Mouse (Mus musculus) midbrain, embryonic 16.5 days (tissue): ENCODE data around the gene Actn1. TPM values are rescaled to one million over a fixed set of nuclear protein-coding genes. Genes with fewer than 3 reads are reported as not detected.

Experiments used
- ATAC-seq: fragments of 200-750 bp; cut with Nextera tagmentation; 2 replicates; pipeline ENCODE4 v1.8.0; 2017; ENCODE audit warnings: moderate TSS enrichment
- H3K27ac ChIP-seq: fragments of 300-500 bp; sonication (generic); 2 replicates; pipeline ENCODE4 v1.5.1; 2014; ENCODE audit warnings: mild to moderate bottlenecking, low read length, mixed read lengths
- H3K27me3 ChIP-seq: fragments of 300-500 bp; sonication (generic); 2 replicates; pipeline ENCODE4 v1.6.1; 2014; ENCODE audit warnings: low read depth, low read length, mixed read lengths; ENCODE audit not compliant: control insufficient read depth, insufficient read depth
- H3K36me3 ChIP-seq: fragments of 300-500 bp; sonication (generic); 2 replicates; pipeline ENCODE4 v1.6.1; 2014; ENCODE audit warnings: mild to moderate bottlenecking, low read length, moderate library complexity, mixed read lengths; ENCODE audit not compliant: control insufficient read depth, insufficient read depth
- H3K4me1 ChIP-seq: fragments of 300-500 bp; sonication (generic); 2 replicates; pipeline ENCODE4 v1.6.1; 2014; ENCODE audit warnings: mild to moderate bottlenecking, low read length, mixed read lengths; ENCODE audit not compliant: control insufficient read depth, insufficient read depth
- H3K4me2 ChIP-seq: fragments of 300-500 bp; sonication (generic); 2 replicates; pipeline ENCODE4 v1.6.1; 2014; ENCODE audit warnings: mild to moderate bottlenecking, low read length, mixed read lengths
- H3K4me3 ChIP-seq: fragments of 300-500 bp; sonication (generic); 2 replicates; pipeline ENCODE4 v1.5.1; 2014; ENCODE audit warnings: low read depth, mild to moderate bottlenecking, low read length, moderate library complexity, mixed read lengths
- H3K9ac ChIP-seq: fragments of 300-500 bp; sonication (generic); 2 replicates; pipeline ENCODE4 v1.6.1; 2014; ENCODE audit warnings: low read depth, low read length, mixed read lengths
- H3K9me3 ChIP-seq: fragments of 300-500 bp; sonication (generic); replicated peaks from 2 replicates; pipeline ENCODE4 v1.6.1; 2014; ENCODE audit warnings: mild to moderate bottlenecking, low read length, mixed read lengths; ENCODE audit not compliant: control insufficient read depth, poor library complexity, severe bottlenecking
- WGBS: fragments of 180-500 bp; shearing (Covaris S2); extraction: QIAGEN DNeasy Blood & Tissue Kit; methylation state at CpG from one replicate; pipeline ENCODE4 v1.1.7; 2014; 5-methylcytosine and 5-hydroxymethylcytosine counted together
- polyA plus RNA-seq: library from polyadenylated mRNA; unstranded; fragments of >200 nt; fragmentation: Nextera tagmentation; extraction: Ambion mirVana; gene quantifications from 2 replicates; pipeline ENCODE4 v1.2.1, GENCODE M21; 2015

Actn1 gene
- polyA plus RNA-seq, 1 experiment from 2014 or later = 6.6 TPM

DNA sequence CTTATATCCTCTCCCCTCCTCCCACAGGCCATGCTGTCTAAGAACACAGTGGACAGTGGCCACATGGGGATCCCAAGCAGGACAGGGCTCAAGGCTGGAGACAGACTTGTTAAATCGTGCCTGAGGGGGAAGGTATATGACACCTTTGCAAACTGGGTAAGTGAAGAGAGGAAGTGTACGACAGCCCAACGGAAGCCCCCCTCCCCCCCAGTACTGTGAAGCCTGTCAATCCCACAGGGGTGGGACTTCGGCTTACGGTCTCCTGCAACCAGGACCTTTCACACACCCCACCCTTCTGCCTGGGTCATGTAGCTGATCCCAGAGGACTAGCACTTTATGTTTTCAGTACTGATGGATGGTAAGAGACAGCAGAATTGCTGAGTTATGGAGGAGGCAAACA is 68.4 kb downstream of the Actn1 start:
- no peaks in the 10 kb centered on the region for H3K4me1 ChIP-seq
- 88% methylated on average over 5 of the region's 5 CpGs for WGBS

DNA sequence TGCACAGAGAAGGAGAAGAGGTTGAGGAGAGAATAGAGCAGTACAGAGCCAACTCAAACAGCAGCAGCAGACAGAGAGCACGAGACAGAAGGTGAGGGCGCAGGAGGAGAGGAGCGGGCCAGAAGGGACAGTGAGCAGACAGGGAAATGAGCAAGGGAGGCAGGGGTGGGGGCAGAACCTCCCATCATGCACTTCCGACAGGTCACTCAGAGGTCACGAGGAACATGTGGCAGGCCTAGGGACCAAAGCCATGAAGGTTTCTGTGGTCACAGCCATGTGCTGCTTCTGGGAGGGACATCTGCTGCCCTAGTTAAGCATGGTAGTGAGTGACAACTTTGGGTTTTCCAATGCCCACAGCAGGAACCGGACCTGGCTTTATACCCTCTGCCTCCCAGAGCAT is 68.8 kb downstream of the Actn1 start:
- Histone ChIP-seq H3K9ac (no peak overlapping the region), H3K27ac (no peak overlapping the region), H3K36me3 (peaks cover 4% of the 10 kb centered on the region; the same call in 1 of the 2 replicates), H3K4me3 (no peak overlapping the region), H3K9me3 (no peaks in the 10 kb centered on the region), H3K27me3 (no peaks in the 10 kb centered on the region), H3K4me1 (no peaks in the 10 kb centered on the region), H3K4me2 (no peak overlapping the region)
- 84% methylated on average over 6 of the region's 6 CpGs for WGBS
- no peak for ATAC-seq

More for the DNA sequence above, 68.4 kb downstream of the Actn1 start:
- no peak for ATAC-seq
- no peak overlapping the region for H3K4me2 ChIP-seq
- H3K27me3 ChIP-seq = no peaks in the 10 kb centered on the region
- peaks cover 4% of the 10 kb centered on the region; the same call in 1 of the 2 replicates for H3K36me3 ChIP-seq
- no peak overlapping the region for H3K9ac ChIP-seq
- H3K9me3 ChIP-seq = no peaks in the 10 kb centered on the region
- no peak overlapping the region for H3K27ac ChIP-seq
- H3K4me3 ChIP-seq = no peak overlapping the region

DNA sequence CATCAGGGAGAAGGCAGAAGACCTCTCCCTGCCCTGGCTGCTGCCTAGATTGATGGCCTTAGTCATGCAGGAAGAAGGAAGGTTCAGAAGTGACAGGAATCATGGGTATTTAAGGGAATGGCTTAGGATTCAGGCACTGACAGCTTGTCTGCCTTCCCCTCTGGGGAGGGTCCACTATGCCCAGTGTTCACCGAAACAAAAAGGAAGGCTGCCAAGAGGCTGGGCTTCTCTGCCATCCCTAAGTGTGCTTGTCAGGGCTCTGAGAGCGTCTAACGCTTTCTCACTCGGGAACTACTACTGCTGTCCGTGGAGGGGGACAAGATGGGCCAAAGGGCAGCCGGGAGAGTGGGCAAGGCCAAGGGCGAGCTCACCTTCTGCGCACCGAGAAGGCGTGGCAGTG is 69.3 kb downstream of the Actn1 start:
- H3K36me3 ChIP-seq = peaks cover 4% of the 10 kb centered on the region; the same call in 1 of the 2 replicates
- no peaks in the 10 kb centered on the region for H3K27me3 ChIP-seq
- no peak for ATAC-seq
- H3K4me2 ChIP-seq = no peak overlapping the region
- no peak overlapping the region for H3K4me3 ChIP-seq
- no peaks in the 10 kb centered on the region for H3K9me3 ChIP-seq
- no peaks in the 10 kb centered on the region for H3K4me1 ChIP-seq
- WGBS = 91% methylated on average over 10 of the region's 10 CpGs
- H3K27ac ChIP-seq = no peak overlapping the region
- H3K9ac ChIP-seq = no peak overlapping the region

DNA sequence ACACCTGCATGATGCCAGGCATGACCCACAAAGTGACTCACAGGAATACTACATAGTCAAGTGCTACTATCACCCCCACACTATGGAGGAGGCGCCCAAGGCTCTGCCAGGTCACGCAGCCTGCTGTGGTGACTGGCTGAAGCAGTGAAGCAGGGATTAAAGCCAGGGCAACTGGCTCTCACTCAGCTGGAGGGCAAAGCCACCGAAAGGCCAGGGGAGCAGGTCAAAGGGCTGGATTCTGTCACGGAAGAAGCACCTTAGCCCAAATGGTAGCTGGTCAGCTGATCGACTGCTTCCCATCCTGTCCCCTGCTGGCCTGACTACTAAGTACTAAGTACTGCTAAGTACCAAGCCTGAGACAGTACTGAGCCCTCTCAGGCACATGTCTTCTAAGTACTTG is 76.1 kb downstream of the Actn1 start:
- Histone ChIP-seq H3K9me3 (no peaks in the 10 kb centered on the region), H3K4me1 (no peaks in the 10 kb centered on the region), H3K27ac (no peak overlapping the region), H3K4me2 (no peak overlapping the region), H3K9ac (no peak overlapping the region), H3K27me3 (no peaks in the 10 kb centered on the region), H3K36me3 (peaks cover 12% of the 10 kb centered on the region), H3K4me3 (no peak overlapping the region)
- 90% methylated on average over 5 of the region's 5 CpGs for WGBS
- no peak for ATAC-seq

DNA sequence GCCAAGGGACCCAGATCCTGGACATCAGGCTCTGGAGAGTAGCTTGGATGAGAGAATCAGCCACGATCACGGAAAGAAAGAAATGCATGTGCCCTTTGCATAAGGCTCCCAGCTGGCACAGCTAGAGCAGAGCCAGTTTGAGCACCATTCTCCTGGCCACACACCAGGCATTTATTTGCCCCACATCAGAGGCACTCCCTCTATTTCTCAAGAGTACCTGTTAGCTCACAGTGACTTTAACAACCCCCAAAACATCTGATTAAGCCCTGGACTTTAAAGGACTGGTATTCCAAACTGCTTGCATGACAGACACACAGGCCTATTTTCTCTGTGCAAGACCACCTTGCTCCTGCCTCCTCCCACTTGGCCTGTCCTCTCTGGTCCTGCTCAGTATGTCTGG is 78.3 kb downstream of the Actn1 start:
- peaks cover 16% of the 10 kb centered on the region for H3K36me3 ChIP-seq
- WGBS = 96% methylated on average over 2 of the region's 2 CpGs
- H3K27ac ChIP-seq = no peak overlapping the region
- H3K4me1 ChIP-seq = no peaks in the 10 kb centered on the region
- no peaks in the 10 kb centered on the region for H3K9me3 ChIP-seq
- ATAC-seq = no peak
- no peak overlapping the region for H3K9ac ChIP-seq
- no peaks in the 10 kb centered on the region for H3K27me3 ChIP-seq
- H3K4me2 ChIP-seq = no peak overlapping the region
- no peak overlapping the region for H3K4me3 ChIP-seq

DNA sequence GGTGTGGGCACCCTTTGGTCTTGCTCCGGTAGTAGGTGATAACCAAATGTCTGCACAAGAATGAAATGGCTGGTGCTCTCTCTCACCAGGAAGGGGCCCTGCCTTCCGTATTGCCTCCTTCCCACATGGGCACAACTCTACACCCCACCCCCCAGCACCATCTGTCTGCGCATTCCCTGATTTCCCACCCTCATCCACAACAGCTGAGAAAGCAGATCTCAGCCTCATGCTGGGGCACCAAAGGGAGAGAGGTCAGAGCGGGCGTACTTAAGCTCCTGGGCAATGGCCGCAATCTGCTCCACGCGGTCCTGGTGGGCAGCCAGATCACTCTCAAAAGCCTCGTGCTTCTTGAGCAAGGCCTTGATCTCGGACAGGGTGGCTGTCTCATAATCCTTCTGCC is 82.1 kb downstream of the Actn1 start:
- no peaks in the 10 kb centered on the region for H3K4me1 ChIP-seq
- no peaks in the 10 kb centered on the region for H3K27me3 ChIP-seq
- H3K4me2 ChIP-seq = no peak overlapping the region
- H3K36me3 ChIP-seq = peaks cover 16% of the 10 kb centered on the region
- no peak overlapping the region for H3K9ac ChIP-seq
- no peak overlapping the region for H3K27ac ChIP-seq
- ATAC-seq = no peak
- H3K4me3 ChIP-seq = no peak overlapping the region
- no peaks in the 10 kb centered on the region for H3K9me3 ChIP-seq
- 66% methylated on average over 10 of the region's 10 CpGs for WGBS

DNA sequence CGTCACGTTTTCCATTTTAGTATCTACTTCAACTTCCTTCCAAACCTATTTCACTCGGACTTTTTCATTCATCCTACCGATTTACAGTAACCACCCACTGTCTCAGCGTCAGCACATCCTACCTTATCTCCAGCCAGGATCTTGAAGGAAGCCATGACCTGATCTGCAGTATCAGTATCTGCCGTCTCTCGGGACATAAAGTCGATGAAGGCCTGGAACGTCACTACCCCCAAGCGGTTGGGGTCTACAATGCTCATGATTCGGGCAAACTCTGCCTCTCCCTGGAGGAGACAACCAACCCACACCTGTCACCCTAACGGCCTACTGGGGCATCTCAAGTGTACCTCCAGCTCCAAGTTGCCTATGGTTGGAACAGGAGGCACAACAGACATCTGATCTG is 91.4 kb downstream of the Actn1 start:
- Histone ChIP-seq H3K27ac (no peak overlapping the region; the same call in 1 of the 2 replicates), H3K27me3 (no peaks in the 10 kb centered on the region), H3K4me2 (peak overlapping the region; percentile 51), H3K4me1 (peaks cover 2% of the 10 kb centered on the region; the same call in 1 of the 2 replicates), H3K9me3 (no peaks in the 10 kb centered on the region), H3K36me3 (peaks cover 5% of the 10 kb centered on the region; the same call in 1 of the 2 replicates), H3K4me3 (peak overlapping the region; percentile 58), H3K9ac (no peak overlapping the region)
- WGBS = 57% methylated on average over 12 of the region's 12 CpGs
- ATAC-seq = peak; percentile 29

DNA sequence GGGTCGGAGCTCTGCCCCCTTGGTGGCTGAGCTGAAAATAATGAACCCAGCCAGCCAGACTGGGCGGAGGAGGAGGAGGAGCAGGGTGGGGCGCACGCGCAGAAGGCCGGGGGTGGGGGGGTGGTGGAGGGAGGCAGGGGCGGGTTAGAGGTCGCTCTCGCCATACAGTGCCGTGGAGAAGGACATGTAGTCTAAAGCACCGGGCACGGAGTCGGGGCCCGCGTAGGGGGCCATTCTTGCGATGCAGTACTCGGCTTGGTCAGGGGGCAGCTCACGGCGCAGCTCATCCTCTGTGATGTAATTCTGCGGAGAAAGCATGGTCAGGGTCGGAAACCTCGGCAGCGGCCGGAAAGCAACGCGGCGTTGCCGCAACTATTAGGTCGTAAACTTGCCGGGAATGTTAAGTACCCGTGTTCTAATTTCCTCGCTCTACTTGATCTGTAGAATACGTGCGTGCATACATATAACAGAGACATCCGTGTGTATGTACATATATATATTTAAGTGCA is 91.9 kb downstream of the Actn1 start:
- peak overlapping the region; percentile 58 for H3K4me3 ChIP-seq
- no peaks in the 10 kb centered on the region for H3K27me3 ChIP-seq
- peak overlapping the region; percentile 51 for H3K4me2 ChIP-seq
- H3K36me3 ChIP-seq = peaks cover 5% of the 10 kb centered on the region; the same call in 1 of the 2 replicates
- H3K9ac ChIP-seq = peak overlapping the region; percentile 72
- peak overlapping the region; percentile 91 for H3K27ac ChIP-seq
- H3K4me1 ChIP-seq = peaks cover 2% of the 10 kb centered on the region; the same call in 1 of the 2 replicates
- WGBS = 14% methylated on average over 35 of the region's 35 CpGs
- H3K9me3 ChIP-seq = no peaks in the 10 kb centered on the region
- peak; percentile 90 for ATAC-seq

DNA sequence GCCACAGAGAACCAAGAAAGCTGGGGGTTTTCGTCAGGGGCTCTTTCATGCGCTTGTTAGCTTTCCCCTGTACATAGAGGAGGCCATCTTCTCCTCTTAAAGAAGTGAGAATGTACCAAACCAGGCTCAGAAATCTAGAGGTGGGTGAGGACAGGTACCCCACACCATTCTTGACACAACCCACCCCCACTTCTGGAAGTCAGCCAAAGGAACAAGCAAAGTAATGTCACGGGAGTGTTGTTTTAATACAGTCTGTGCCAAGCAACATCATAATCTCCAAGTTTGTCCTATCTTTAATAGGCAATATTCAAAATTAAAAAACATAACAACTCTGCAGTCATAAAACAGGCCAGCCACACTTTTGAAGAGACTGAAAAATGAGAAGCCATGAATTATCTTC is 92.8 kb downstream of the Actn1 start:
- WGBS = 91% methylated on average over 3 of the region's 3 CpGs
- no peak for ATAC-seq
- H3K4me2 ChIP-seq = no peak overlapping the region

More for the DNA sequence above, 92.8 kb downstream of the Actn1 start:
- H3K27ac ChIP-seq = no peak overlapping the region
- H3K9ac ChIP-seq = no peak overlapping the region
- H3K27me3 ChIP-seq = no peaks in the 10 kb centered on the region
- H3K4me3 ChIP-seq = no peak overlapping the region
- no peaks in the 10 kb centered on the region for H3K9me3 ChIP-seq
- H3K4me1 ChIP-seq = peaks cover 2% of the 10 kb centered on the region; the same call in 1 of the 2 replicates
- 0 out of 2 replicates have a peak, but pooled peaks cover under 1% of the 10 kb centered on the region for H3K36me3 ChIP-seq
